Mouse (Mus musculus): ENCODE results near the gene Tenm1. TPM values are rescaled to one million over a fixed set of nuclear protein-coding genes. Genes with fewer than 3 reads are reported as not detected.

The Tenm1 gene
- polyA plus RNA-seq (2014; fragmentation: Nextera tagmentation; extraction: Ambion mirVana): 5.8 and 7.1 TPM in 2 replicates

- H3K9me3 ChIP-seq (ENCODE audit: control insufficient read depth, low read depth, low read length): no peaks in the 10 kb centered on the region
- H3K27ac ChIP-seq (ENCODE audit: low read length): no peak within 1 kb of the TSS
- H3K4me1 ChIP-seq (ENCODE audit: control insufficient read depth, insufficient read depth, low read length): no peaks in the 10 kb centered on the region
- H3K4me3 ChIP-seq (ENCODE audit: low read depth, low read length): peak within 1 kb of the TSS; percentile 24
- peak within 1 kb of the TSS; percentile 60 for H3K4me2 ChIP-seq (replicated peaks; ENCODE audit: low read depth, low read length)
- H3K36me3 ChIP-seq (ENCODE audit: control insufficient read depth, insufficient read depth, low read length): no peaks in the 10 kb centered on the region
- H3K9ac ChIP-seq (replicated peaks; ENCODE audit: low read depth, low read length): no peak within 1 kb of the TSS
- peak; percentile 37; the same call in 1 of the 2 replicates for ATAC-seq (ENCODE audit: insufficient number of reproducible peaks, insufficient read depth, low FRiP score, low read depth)
- no peaks in the 10 kb centered on the region for H3K27me3 ChIP-seq (ENCODE audit: control insufficient read depth, insufficient read depth, low read length)
- 32% methylated on average over 22 of the region's 22 CpGs for WGBS
These were observed at the start of gene Tenm1 for GRCm38 (mm10) chrX:43428855-43429263. Gene Tenm1 (minus strand): TSS chrX:43429126.

GRCm38 (mm10) chrX:43467311-43467710 lies 38.4 kb upstream of the Tenm1 start:
- no peak overlapping the region for H3K4me3 ChIP-seq (ENCODE audit: low read depth, low read length)
- H3K27me3 ChIP-seq (ENCODE audit: control insufficient read depth, insufficient read depth, low read length): no peaks in the 10 kb centered on the region
- no peak overlapping the region for H3K9ac ChIP-seq (replicated peaks; ENCODE audit: low read depth, low read length)
- H3K9me3 ChIP-seq (ENCODE audit: control insufficient read depth, low read depth, low read length): no peaks in the 10 kb centered on the region
- no peak overlapping the region for H3K4me2 ChIP-seq (replicated peaks; ENCODE audit: low read depth, low read length)
- H3K4me1 ChIP-seq (ENCODE audit: control insufficient read depth, insufficient read depth, low read length): no peaks in the 10 kb centered on the region
- no peaks in the 10 kb centered on the region for H3K36me3 ChIP-seq (ENCODE audit: control insufficient read depth, insufficient read depth, low read length)
- no peak for ATAC-seq (ENCODE audit: insufficient number of reproducible peaks, insufficient read depth, low FRiP score, low read depth)
- no peak overlapping the region for H3K27ac ChIP-seq (ENCODE audit: low read length)

- WGBS: 16% methylated on average over 11 of the region's 11 CpGs
- Histone ChIP-seq H3K4me2 (replicated peaks; ENCODE audit: low read depth, low read length) (peak overlapping the region; percentile 60), H3K27ac (ENCODE audit: low read length) (no peak overlapping the region), H3K9me3 (ENCODE audit: control insufficient read depth, low read depth, low read length) (no peaks in the 10 kb centered on the region), H3K9ac (replicated peaks; ENCODE audit: low read depth, low read length) (no peak overlapping the region), H3K27me3 (ENCODE audit: control insufficient read depth, insufficient read depth, low read length) (no peaks in the 10 kb centered on the region), H3K4me1 (ENCODE audit: control insufficient read depth, insufficient read depth, low read length) (no peaks in the 10 kb centered on the region), H3K36me3 (ENCODE audit: control insufficient read depth, insufficient read depth, low read length) (no peaks in the 10 kb centered on the region), H3K4me3 (ENCODE audit: low read depth, low read length) (peak overlapping the region; percentile 24)
- peak; percentile 56; the same call in 1 of the 2 replicates for ATAC-seq (ENCODE audit: insufficient number of reproducible peaks, insufficient read depth, low FRiP score, low read depth)
These were observed 1.7 kb upstream of the Tenm1 start for GRCm38 (mm10) chrX:43430581-43430980.

GRCm38 (mm10) chrX:43429982-43430531 lies 1.1 kb upstream of the Tenm1 start:
- H3K27ac ChIP-seq (ENCODE audit: low read length): no peak overlapping the region
- H3K27me3 ChIP-seq (ENCODE audit: control insufficient read depth, insufficient read depth, low read length): no peaks in the 10 kb centered on the region
- no peaks in the 10 kb centered on the region for H3K36me3 ChIP-seq (ENCODE audit: control insufficient read depth, insufficient read depth, low read length)
- 19% methylated on average over 25 of the region's 25 CpGs for WGBS
- H3K9me3 ChIP-seq (ENCODE audit: control insufficient read depth, low read depth, low read length): no peaks in the 10 kb centered on the region
- ATAC-seq (ENCODE audit: insufficient number of reproducible peaks, insufficient read depth, low FRiP score, low read depth): no peak
- peak overlapping the region; percentile 60 for H3K4me2 ChIP-seq (replicated peaks; ENCODE audit: low read depth, low read length)
- H3K4me1 ChIP-seq (ENCODE audit: control insufficient read depth, insufficient read depth, low read length): no peaks in the 10 kb centered on the region
- H3K9ac ChIP-seq (replicated peaks; ENCODE audit: low read depth, low read length): no peak overlapping the region
- H3K4me3 ChIP-seq (ENCODE audit: low read depth, low read length): peak overlapping the region; percentile 24

- 27% methylated on average over 12 of the region's 12 CpGs for WGBS
- H3K27ac ChIP-seq (ENCODE audit: low read length): no peak overlapping the region
- no peaks in the 10 kb centered on the region for H3K9me3 ChIP-seq (ENCODE audit: control insufficient read depth, low read depth, low read length)
- no peaks in the 10 kb centered on the region for H3K36me3 ChIP-seq (ENCODE audit: control insufficient read depth, insufficient read depth, low read length)
- no peak overlapping the region for H3K9ac ChIP-seq (replicated peaks; ENCODE audit: low read depth, low read length)
- H3K27me3 ChIP-seq (ENCODE audit: control insufficient read depth, insufficient read depth, low read length): no peaks in the 10 kb centered on the region
- H3K4me3 ChIP-seq (ENCODE audit: low read depth, low read length): peak overlapping the region; percentile 24
- ATAC-seq (ENCODE audit: insufficient number of reproducible peaks, insufficient read depth, low FRiP score, low read depth): no peak
- H3K4me2 ChIP-seq (replicated peaks; ENCODE audit: low read depth, low read length): peak overlapping the region; percentile 60
- H3K4me1 ChIP-seq (ENCODE audit: control insufficient read depth, insufficient read depth, low read length): no peaks in the 10 kb centered on the region
These were observed 411 bp upstream of the Tenm1 start for GRCm38 (mm10) chrX:43429337-43429736.

- peak overlapping the region; percentile 60 for H3K4me2 ChIP-seq (replicated peaks; ENCODE audit: low read depth, low read length)
- H3K4me1 ChIP-seq (ENCODE audit: control insufficient read depth, insufficient read depth, low read length): no peaks in the 10 kb centered on the region
- peak overlapping the region; percentile 24 for H3K4me3 ChIP-seq (ENCODE audit: low read depth, low read length)
- WGBS: 19% methylated on average over 12 of the region's 12 CpGs
- no peaks in the 10 kb centered on the region for H3K27me3 ChIP-seq (ENCODE audit: control insufficient read depth, insufficient read depth, low read length)
- no peaks in the 10 kb centered on the region for H3K9me3 ChIP-seq (ENCODE audit: control insufficient read depth, low read depth, low read length)
- no peaks in the 10 kb centered on the region for H3K36me3 ChIP-seq (ENCODE audit: control insufficient read depth, insufficient read depth, low read length)
- no peak for ATAC-seq (ENCODE audit: insufficient number of reproducible peaks, insufficient read depth, low FRiP score, low read depth)
- no peak overlapping the region for H3K27ac ChIP-seq (ENCODE audit: low read length)
- H3K9ac ChIP-seq (replicated peaks; ENCODE audit: low read depth, low read length): no peak overlapping the region
These were observed 963 bp downstream of the Tenm1 start for GRCm38 (mm10) chrX:43427961-43428365.

- 0 out of 2 replicates have a peak overlapping the region, but pooled peaks have one; percentile 6 for H3K4me3 ChIP-seq (ENCODE audit: low read depth, low read length)
These were observed 1.8 kb downstream of the Tenm1 start for GRCm38 (mm10) chrX:43427111-43427510.

GRCm38 (mm10) chrX:43397957-43398356 lies 31.0 kb downstream of the Tenm1 start:
- Histone ChIP-seq H3K4me2 (replicated peaks; ENCODE audit: low read depth, low read length) (no peak overlapping the region), H3K27ac (ENCODE audit: low read length) (no peak overlapping the region), H3K4me3 (ENCODE audit: low read depth, low read length) (no peak overlapping the region), H3K9me3 (ENCODE audit: control insufficient read depth, low read depth, low read length) (no peaks in the 10 kb centered on the region), H3K27me3 (ENCODE audit: control insufficient read depth, insufficient read depth, low read length) (no peaks in the 10 kb centered on the region), H3K4me1 (ENCODE audit: control insufficient read depth, insufficient read depth, low read length) (no peaks in the 10 kb centered on the region), H3K36me3 (ENCODE audit: control insufficient read depth, insufficient read depth, low read length) (no peaks in the 10 kb centered on the region), H3K9ac (replicated peaks; ENCODE audit: low read depth, low read length) (no peak overlapping the region)
- WGBS: 77% methylated on average over 3 of the region's 3 CpGs
- ATAC-seq (ENCODE audit: insufficient number of reproducible peaks, insufficient read depth, low FRiP score, low read depth): no peak

More at GRCm38 (mm10) chrX:43427111-43427510, 1.8 kb downstream of the Tenm1 start:
- 25% methylated on average over 10 of the region's 10 CpGs for WGBS
- Histone ChIP-seq H3K9me3 (ENCODE audit: control insufficient read depth, low read depth, low read length) (no peaks in the 10 kb centered on the region), H3K27ac (ENCODE audit: low read length) (no peak overlapping the region), H3K4me1 (ENCODE audit: control insufficient read depth, insufficient read depth, low read length) (no peaks in the 10 kb centered on the region), H3K36me3 (ENCODE audit: control insufficient read depth, insufficient read depth, low read length) (no peaks in the 10 kb centered on the region), H3K9ac (replicated peaks; ENCODE audit: low read depth, low read length) (no peak overlapping the region), H3K27me3 (ENCODE audit: control insufficient read depth, insufficient read depth, low read length) (no peaks in the 10 kb centered on the region), H3K4me2 (replicated peaks; ENCODE audit: low read depth, low read length) (peak overlapping the region; percentile 60)
- no peak for ATAC-seq (ENCODE audit: insufficient number of reproducible peaks, insufficient read depth, low FRiP score, low read depth)

- Histone ChIP-seq H3K9me3 (ENCODE audit: control insufficient read depth, low read depth, low read length) (no peaks in the 10 kb centered on the region), H3K9ac (replicated peaks; ENCODE audit: low read depth, low read length) (no peak overlapping the region), H3K27me3 (ENCODE audit: control insufficient read depth, insufficient read depth, low read length) (no peaks in the 10 kb centered on the region), H3K36me3 (ENCODE audit: control insufficient read depth, insufficient read depth, low read length) (no peaks in the 10 kb centered on the region), H3K4me1 (ENCODE audit: control insufficient read depth, insufficient read depth, low read length) (no peaks in the 10 kb centered on the region), H3K4me2 (replicated peaks; ENCODE audit: low read depth, low read length) (no peak overlapping the region), H3K4me3 (ENCODE audit: low read depth, low read length) (no peak overlapping the region), H3K27ac (ENCODE audit: low read length) (no peak overlapping the region)
- ATAC-seq (ENCODE audit: insufficient number of reproducible peaks, insufficient read depth, low FRiP score, low read depth): no peak
- WGBS: 78% methylated on average over 5 of the region's 5 CpGs
These were observed 40.8 kb downstream of the Tenm1 start for GRCm38 (mm10) chrX:43388106-43388505.

Measured in stomach, embryonic 14.5 days (tissue).